Mouse (Mus musculus): ENCODE data around the gene Traf7.

The Traf7 gene

DNA sequence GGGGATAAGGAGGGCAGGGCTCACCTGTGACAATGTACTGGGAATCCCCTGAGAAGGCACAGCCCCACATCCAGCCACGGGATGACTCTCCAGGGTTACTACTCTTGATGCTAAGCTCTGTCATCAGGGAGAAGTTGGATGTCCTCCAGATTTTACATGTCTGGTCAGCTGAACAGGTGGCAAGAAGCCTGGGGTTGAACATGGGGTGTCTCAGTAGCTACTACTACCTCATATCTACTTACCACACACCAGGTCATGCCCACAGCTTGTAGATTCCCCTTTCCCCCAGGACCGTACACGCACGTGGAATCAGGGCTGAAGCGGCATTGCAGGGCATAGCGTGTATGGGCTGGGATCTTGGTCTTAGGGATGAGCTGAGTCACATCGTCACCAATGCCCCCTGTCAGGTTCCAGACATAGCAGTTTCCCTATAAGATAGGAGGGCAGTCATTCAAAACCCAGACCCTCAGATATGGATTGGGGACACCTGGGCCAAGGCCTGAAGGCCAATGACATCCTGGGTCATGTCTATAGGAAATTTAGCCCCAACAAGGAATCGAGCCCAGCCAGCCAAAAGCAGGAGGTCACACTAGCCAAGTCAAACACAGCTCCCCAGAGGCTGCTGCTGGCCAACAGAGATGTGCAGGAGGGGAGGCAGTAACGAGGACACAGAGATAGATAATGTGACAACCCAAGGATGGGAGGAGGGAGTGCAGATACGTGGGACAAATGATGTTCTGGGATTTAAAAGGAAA is 51.5 kb downstream of the Traf7 start:
- DNase-seq, result no peak

DNA sequence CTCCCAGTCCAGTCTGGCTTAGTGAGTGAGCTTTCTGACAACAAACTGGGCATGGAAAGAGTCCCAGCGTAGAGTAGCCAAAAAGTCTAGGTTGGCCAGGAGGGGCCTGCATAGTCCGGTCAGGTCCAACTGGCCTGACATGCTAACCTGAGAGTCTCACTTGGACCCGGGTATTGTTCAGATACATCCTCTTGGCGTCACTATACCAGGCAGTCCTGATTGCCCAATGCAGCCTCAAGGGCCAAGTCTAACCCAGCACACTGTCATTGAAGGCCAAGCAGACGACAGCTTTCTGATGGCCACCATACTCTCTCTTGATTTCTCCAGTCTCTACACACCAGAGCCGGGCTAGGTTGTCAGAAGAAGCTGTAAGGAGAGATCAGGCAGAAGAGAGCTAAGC is 52.2 kb downstream of the Traf7 start:
- no peak for DNase-seq

DNA sequence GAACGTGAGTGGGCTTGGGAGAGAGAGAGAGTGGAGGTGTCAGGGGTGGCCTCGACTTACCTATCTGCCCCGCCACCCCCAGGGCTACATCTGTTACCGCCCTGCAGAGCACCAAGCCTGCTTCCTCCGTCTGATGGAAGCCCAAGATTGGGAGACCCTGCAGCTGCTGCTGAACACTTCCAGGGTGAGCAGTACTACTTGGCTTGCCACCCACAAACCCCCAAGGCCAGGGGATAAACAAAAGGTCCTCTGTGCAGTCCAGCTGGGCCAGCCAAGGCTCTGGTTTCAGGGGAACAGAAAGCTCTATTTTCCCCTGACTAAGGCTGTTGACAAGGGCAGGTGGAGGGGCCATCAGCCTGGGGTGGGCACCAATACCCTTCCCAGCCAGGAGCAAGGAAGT is 53.2 kb downstream of the Traf7 start:
- no peak for DNase-seq

- no peak for DNase-seq
Observed at GRCm38 (mm10) chr17:24473612-24474275, 54.0 kb downstream of the Traf7 start, which contains the start of gene Bricd5. Bricd5 (plus strand) TSS chr17:24473884.

GRCm38 (mm10) chr17:24472512-24472911 is 55.2 kb downstream of the Traf7 start:
- no peak for DNase-seq

DNA sequence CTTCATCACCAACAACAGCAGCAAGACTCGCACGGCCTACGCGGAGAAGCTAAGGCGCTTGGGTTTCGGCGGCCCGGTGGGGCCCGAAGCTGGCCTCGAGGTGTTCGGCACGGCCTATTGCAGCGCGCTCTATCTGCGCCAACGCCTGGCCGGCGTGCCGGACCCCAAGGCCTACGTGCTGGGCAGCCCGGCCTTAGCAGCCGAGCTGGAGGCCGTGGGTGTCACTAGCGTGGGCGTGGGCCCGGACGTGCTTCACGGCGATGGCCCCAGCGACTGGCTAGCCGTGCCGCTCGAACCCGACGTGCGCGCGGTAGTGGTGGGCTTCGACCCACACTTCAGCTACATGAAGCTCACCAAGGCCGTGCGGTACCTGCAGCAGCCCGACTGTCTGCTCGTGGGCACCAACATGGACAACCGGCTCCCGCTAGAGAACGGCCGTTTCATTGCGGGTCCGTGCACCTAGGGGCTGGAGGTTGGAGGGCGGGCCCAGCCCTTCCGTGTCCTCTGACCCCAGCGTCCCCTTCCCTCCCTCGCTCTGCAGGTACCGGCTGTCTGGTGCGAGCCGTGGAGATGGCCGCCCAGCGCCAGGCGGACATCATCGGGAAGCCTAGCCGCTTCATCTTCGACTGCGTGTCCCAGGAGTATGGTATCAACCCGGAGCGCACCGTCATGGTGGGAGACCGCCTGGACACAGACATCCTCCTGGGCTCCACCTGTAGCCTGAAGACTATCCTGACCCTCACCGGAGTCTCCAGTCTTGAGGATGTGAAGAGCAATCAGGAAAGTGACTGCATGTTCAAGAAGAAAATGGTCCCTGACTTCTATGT is 56.8 kb downstream of the Traf7 start:
- peak in 1 of 2 experiments; percentile 26 for DNase-seq

DNA sequence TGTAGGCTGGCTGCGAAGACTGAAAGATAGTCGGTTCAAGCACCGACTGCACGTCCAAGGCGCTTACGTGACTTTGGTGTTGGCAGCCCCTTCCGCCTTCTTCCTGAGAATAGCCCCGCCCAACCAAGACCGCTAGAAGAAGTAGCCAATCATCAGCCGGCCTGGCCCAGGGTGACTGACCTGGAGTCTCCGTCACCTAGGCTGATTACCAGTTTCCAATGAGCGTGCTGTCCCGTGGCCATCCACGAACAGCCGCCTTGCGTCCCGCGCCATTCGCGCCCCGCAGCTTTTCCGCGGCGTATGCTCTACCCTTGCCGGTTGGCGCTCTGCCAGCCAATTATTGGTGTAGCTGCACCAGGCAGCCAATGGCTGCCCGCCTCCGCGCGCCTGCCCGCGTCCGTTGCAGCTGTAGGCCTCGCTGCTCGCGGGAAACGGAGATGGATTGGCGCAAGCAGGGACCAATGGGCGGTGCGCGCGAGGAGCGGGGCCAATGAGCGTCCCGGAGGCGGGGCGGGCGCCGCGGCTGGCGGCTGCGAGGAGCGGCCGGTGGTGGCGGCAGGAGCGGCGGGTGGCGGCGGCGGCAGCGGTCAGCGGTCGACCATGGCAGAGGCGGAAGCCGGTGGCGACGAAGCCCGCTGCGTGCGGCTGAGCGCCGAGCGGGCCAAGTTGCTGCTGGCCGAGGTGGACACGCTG is 57.7 kb downstream of the Traf7 start, which contains the start of the genes E4f1 and Pgp:
Gene E4f1 (minus strand): TSS at position 404 of the 693 bp plus-strand sequence.
Gene Pgp (plus strand): TSS at position 483 of the 693 bp plus-strand sequence.
- peak; percentile 96 to 97 for DNase-seq

GRCm38 (mm10) chr17:24469336-24469909 is 58.3 kb downstream of the Traf7 start:
- DNase-seq, result no peak

GRCm38 (mm10) chr17:24468636-24469246 is 59.0 kb downstream of the Traf7 start:
- no peak for DNase-seq

DNA sequence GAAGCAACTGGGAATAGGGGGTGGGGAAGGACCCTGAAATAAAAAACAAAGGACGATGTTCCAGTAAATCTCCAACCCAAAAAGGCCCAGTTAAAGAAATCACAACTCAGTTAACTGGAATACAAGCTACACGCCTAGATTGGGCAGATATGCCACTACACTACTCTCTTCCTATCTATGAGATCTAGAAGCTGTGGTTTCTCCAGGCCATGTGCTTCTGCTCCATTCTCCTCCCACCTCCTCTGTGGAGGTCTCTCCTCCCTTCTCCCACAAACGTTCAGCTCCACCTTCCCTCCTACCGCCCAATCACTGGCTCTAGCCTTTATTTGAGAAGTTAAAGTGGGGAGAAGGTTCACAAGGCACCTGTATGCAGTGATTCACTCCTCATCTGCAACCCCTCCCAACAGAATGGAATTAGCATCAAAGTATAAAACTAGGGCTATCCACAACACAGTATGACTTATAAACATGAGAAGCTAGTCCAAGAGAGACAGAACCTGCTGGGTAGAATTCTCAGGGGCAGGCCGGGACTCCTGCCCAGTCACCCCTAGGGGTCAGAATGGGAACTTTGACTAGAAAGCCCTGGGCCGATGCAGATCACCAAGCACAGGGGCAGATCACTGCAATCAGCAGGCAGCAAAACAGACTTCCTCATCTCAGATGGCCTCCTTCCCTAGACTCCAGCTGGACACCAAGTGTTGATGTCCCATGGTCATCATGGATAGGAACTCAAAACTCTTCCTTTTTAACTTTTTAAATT is 64.2 kb downstream of the Traf7 start:
- no peak for DNase-seq

DNA sequence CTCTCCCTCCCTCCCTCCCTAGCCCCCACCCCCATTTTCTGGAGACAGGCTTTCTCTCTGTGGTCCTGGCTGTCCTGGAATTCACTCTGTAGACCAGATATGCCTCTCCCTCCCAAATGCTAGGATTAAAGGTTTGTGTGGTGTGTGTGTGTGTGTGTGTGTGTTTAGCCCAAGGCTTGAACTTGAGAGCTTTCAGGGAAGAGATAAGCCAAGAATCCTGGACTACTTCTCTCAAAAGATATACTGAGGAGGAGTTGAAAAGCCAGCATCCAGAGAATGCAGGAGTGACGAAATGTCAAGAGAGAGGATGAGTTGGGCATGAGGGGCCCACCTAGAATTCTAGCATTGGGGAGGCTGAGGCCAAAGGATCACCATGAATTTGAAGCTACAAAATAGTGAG is 64.8 kb downstream of the Traf7 start:
- no peak for DNase-seq

- DNase-seq, result no peak
Observed at GRCm38 (mm10) chr17:24461580-24461979, 66.2 kb downstream of the Traf7 start.

Data from spleen, adult 18-20 months (tissue).